Mouse (Mus musculus) MN1 (cell line): ENCODE results near the gene Tceal5.
"Not testable (repeated sequence)": the region's sequence is repeated elsewhere in the genome, so short reads cannot be mapped to it uniquely, and the experiment has no call there.

Experiments used
- DNase-seq: peaks from one replicate; pipeline ENCODE4 v3.0.0-alpha.2; 2016; ENCODE audit warnings: low spot score

The Tceal5 gene

GRCm38 (mm10) chrX:136203664-136204066 lies at the start of gene Tceal5:
Tceal5 (minus strand) TSS chrX:136203876.
- DNase-seq = no peak

GRCm38 (mm10) chrX:136252023-136252729 lies 48.5 kb upstream of the Tceal5 start:
- no peak for DNase-seq

- no peak for DNase-seq
These were observed 46.0 kb upstream of the Tceal5 start for GRCm38 (mm10) chrX:136249671-136250070.

DNA sequence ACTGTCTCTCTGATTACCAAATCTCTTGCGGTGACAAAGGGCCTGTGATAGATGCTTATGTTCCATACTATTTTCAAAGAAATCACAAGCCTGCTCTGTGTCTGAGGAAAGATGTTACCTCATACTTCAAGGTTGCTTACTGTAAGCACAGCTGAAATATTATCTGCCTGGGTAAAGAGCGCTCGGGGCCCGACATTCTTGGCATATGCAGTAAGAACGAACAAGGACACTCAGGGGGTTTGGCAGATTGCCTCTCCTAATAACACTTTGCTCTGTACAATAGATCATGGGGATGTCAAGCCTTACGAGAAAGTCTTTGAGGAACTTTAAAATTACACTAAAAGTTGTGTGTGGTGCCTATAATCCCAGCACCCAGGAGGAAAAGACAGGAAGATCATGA lies 45.1 kb upstream of the Tceal5 start:
- no peak for DNase-seq

DNA sequence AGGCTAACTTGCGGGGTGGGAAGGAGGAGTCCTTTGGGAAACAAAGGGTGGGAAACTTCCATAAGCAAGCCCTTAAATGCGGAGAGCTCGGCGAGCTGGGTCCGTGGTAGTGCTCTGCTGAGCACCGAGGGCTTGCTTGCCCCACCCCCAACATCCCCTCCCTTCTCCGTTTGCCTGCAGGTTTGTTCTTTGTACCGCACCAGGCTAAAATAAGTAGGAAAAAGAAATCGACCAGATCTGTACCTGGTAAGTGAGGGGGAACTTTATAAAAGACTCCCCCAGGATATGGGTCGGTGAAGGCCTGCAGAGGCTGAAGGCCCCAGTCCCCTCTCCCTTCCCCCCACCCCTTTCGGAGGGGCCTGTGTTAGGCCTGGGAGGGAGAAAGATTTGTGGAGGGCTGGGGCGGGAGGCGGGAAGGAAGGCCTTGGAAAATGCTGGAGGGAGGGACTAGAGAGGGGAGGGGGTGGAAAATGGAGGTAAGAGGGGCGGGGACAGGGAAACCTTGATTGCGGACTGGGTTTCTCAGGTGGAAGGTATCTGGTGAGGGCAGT lies 41.9 kb upstream of the Tceal5 start:
- no peak for DNase-seq

DNA sequence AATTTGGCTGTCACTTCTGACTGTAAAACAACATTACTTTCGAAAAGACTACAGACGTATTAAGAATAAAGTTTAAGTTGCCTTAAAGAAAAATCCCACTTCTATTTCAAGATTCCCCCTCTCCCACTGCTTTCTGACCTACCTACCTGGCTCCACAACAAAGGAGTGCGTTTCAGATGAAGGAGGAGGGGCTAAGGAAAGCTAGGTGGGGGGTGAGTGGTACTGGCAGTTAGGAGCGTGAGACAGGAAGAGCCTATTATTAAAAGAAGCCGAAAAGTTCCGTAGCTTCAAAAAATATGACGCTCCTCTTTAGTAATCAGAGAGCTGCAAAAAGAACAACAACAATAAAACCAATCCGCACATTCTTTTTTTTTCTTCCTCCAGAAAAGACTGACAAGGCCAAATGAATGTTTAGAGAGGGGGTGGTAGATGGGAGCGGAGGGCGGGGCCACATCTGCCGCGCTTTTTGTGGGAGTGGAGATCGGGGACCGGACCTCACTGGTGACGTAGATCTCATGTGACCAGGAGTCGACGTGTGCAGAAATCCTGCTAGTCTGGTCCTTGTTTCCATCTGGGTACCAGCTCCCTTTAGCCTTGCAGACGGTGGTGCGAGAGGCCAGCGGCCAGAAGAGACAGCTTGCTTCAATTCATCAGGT lies 41.0 kb upstream of the Tceal5 start, which contains the start of gene Tceal9:
Gene Tceal9 (plus strand): TSS at position 506 of the 656 bp plus-strand sequence.
- peak; percentile 70 for DNase-seq

DNA sequence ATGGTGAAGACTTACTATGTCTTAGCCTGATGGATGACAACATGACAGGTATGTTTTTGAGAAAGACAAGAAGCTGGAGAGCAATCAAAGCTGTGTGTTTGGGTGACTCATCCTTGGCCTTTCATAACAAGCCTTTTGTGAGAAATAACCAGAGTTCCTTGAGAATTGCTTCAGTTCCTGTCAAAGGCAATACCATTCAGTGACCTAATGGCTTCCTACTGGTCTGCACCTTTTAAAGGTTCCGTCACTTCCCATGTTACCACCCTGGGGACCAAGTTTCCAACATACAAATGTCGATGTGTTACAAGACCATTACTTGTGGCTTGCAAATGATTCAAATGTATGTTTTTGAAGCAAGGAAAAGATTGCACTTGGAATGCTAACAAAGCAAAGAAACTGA lies 39.5 kb upstream of the Tceal5 start:
- DNase-seq = no peak

DNA sequence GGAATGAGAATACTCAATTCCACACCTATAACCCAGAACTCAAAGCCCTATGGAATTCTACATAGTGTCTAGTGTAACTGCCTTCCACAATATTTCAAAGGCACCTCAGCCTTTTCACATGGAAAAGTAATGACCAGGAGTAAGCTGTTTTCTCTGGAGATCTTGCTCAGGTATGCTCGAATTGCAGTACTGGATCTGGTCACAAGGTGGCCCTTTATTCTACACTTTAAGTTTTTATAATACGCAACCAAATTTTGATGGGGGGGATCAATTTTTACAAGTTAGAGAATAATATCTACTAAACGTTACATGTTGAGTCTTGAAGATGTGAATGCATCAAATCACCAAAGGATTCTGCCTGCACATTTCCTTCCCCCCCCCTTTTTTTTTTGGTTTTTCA lies 34.4 kb upstream of the Tceal5 start:
- DNase-seq = peak; percentile 29

- peak; percentile 47 for DNase-seq
These were observed 24.1 kb upstream of the Tceal5 start for GRCm38 (mm10) chrX:136227768-136228167.

DNA sequence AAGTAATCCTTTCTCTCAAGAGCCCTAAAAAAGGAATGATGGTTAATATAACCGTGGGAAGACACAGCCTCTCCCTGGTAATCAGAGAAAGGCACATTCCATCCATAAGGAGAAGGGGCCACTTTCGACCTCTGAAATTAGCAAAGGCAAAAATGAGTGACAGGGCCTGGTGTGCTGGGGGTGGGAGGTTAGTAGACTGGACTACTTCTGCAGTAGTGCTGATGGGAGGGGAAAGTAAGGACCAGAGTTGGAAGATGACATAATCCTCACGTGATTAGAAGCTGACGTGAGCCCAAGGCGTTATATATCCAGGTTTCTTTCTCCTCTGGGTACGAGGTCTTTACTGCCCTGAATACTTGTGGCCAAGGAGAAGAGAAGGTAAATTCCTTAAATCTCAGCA lies 20.0 kb upstream of the Tceal5 start:
- DNase-seq = no peak

- no peak for DNase-seq
These were observed 12.6 kb upstream of the Tceal5 start for GRCm38 (mm10) chrX:136216303-136216702.

GRCm38 (mm10) chrX:136214729-136215677 lies 11.3 kb upstream of the Tceal5 start, which contains the start of the genes Tceal7 and Bex1:
Tceal7 (plus strand) TSS chrX:136214779.
Bex1 (minus strand) TSS chrX:136215513.
- not testable (repeated sequence) for DNase-seq

- no peak for DNase-seq
These were observed 9.7 kb upstream of the Tceal5 start for GRCm38 (mm10) chrX:136213396-136213795.

DNA sequence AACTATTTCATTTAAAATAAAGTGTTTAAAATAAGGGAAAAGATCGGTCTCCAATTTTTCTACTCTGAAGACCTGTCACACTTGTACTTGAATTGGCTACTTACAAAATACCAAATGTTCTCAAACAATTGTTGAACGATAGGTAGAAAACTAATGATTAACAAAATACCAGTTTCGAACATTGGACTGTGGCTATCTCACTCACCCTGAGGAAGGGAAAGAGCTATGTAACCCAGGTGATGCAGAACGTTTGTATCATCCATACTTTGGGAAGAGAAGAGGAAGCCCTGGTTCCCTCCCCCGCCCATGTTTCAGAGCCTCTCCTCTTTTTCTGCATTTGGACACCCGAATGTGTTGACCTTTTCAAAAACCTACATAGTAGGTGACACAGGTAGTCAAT lies 730 bp upstream of the Tceal5 start:
- no peak for DNase-seq

GRCm38 (mm10) chrX:136203257-136203656 lies 419 bp downstream of the Tceal5 start:
- DNase-seq = no peak

GRCm38 (mm10) chrX:136196873-136197272 lies 6.8 kb downstream of the Tceal5 start:
- DNase-seq = peak; percentile 5

DNA sequence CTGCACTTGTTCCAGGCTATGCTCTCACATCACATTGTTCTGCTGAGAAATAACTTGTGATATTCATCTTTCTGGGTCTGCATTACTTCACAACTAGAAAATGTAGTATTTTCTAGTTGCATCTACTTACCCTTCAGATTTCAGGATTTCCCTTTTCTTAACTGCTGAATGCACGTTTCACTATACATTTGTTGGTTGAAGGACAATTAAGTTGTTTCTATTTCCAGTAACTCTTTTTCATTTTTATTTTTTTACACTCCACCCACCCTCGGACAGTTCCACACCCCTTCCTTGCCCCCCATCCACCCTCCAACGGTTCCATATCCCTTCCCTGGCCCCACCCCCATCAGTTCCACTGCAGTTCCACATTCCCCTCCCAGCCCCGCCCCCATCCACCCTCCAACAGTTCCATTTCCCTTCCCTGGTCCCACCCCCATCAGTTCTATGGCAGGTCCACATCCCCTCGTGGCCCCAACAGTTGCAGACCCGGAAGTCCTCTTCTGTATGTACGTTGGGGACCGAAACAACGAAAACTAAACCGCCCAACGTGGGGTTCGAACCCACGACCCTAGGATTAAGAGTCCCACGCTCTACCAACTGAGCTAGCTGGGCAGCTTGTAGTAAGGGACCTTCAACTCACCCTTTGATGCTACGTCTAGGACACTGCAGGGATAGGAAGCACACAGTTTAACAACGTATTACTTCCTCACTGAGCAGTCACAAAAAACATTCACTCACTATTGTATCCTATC lies 8.3 kb downstream of the Tceal5 start:
- no peak for DNase-seq

DNA sequence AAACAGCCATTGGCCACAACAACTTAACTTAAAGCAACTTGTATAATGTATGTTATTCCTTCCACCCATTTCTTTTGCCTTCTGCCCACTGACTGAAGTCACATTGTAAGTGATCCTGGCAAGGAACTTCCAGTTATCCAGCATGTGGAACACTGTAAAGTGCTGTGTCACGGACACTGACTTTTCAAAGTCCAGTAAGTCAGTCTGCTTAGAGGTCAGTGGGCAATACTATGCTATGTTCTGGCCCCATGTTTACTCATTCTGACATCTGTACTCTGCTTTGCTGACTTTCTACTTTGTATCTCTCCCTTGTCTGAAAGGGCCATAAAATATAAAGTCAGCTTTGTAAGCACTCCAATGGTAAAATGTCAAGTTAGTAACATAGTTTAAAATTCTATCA lies 20.6 kb downstream of the Tceal5 start:
- DNase-seq = no peak

DNA sequence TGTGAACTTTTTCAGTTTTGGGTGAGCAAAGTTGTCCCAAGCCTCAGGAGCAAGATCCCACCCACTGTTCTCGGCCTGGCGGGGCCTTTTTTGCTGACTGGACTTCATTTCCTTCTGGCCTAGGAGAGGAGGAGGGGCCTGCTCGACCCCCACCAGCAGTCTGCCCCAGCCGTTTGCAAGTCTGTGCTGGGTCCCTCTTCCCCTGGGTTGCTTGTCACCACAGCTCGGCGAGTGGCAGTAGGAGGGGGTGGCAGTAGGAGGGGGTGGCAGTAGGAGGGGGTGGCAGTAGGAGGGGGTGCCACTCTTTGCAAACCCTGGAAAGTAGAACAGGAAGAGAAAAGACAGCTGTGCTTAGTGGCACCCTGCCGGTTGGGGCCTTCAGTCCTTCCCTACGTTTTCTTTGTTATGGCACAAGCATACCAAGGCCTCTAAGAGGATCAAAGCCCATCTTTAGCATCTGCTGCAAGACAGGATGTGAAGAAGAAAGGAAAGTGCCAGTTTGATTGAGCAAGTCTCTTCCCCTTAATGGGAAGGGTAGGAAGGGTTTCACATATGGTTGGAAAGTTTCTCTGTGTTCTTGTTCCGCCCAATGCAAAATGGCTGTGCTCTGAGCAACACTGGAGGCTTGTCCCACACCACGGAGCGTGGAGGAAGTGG lies 22.7 kb downstream of the Tceal5 start:
- DNase-seq = no peak

DNA sequence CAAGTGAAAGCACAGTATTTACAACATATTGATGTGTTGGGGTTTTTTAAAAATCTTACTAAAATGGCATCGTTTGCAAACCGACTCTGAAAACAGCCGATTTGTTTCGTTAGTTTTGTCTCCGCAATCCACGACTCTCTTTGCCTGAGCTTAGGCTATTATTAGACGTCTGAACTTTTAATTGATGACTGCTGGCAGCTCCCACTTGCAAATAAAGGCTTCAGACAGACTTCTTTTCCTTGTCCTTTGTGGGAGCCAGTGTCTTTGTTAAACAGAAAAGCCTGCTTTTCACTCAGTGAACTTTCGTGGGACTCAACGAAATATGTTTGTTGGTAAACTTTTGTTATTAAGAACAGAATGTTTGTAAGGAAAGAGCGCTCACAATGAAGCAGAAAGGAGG lies 30.9 kb downstream of the Tceal5 start:
- no peak for DNase-seq

- peak; percentile 76 for DNase-seq
These were observed 31.5 kb downstream of the Tceal5 start, which contains the start of gene Tceal8 for GRCm38 (mm10) chrX:136172118-136172551. Tceal8 (minus strand) TSS chrX:136172342.
